8 mouse cellular contexts compared by ENCODE assay signal in the genomic region with DNA sequence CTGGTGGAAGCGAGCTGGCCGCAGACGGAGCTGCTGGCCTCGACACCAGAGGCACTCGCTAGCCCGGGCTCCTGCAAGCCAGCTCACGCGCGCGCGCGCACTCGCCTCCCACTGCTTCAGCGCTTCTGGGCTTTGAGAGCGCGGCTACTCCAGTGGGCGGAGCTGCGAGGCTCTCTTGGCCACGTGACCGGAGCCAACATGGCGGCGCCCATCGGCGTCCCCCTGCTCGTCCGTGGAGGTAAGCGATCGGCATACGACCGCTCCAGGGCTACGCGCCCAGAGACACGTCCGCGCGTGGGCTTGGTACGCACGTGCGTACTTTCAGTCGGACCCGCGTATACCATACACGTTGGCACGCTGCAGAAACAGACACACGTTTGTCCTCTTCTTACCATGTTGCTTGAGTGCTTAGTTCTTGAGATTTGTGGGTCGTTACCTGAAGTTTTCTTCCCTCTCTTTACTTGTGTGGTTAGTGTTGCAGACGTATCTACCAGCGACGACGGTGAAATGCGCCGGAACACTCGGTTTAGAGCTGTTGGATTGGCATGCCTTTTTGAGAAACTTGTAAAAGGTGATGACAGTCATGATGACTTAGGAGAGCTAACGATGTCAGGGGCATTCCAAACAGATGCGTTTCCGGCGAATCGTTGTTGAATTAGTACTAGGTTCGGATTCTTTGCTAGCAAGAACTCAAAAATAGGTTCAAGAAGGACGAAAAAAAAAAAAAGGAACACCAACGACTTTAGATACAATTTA. TPM values are rescaled to one million over a fixed set of nuclear protein-coding genes. Genes with fewer than 3 reads are reported as not detected.
DNase-seq lines count a peak whose midpoint lies in the region; ATAC-seq and TF ChIP-seq lines count a peak whose summit lies in the region.

A gene (plus strand): TSS at position 116 of the 756 bp plus-strand sequence.

- POLR2A ChIA-PET in Patski (lab: Charles Lee) = interaction anchor here (0.7 to 0.9 kb wide), 3 partner anchors 46 to 108 kb away, joined by 3 read pairs; no protein-coding TSS in a partner anchor

- H3K4me2 ChIP-seq in hindbrain, embryonic 13.5 days = peak within 1 kb of the TSS; percentile 77

- ATAC-seq in Patski = peak; percentile 67
- peak; percentile 97 for ATAC-seq in hindbrain, embryonic 13.5 days (ENCODE audit: low FRiP score)

- CTCF ChIA-PET in Patski (lab: Charles Lee) = interaction anchor here (0.6 to 1.3 kb wide), 6 partner anchors 15 to 94 kb away, joined by 3 to 6 read pairs (median 4); a partner anchor contains a TSS

- H3K36me3 ChIP-seq in hindbrain, embryonic 13.5 days = no peaks in the 10 kb centered on the region

- H3K27ac ChIP-seq in hindbrain, embryonic 13.5 days = peak within 1 kb of the TSS; percentile 59; the same call in 1 of the 2 replicates

- in situ Hi-C loops in Patski (cut with MboI; ENCODE audit: low pct_unique_long_range_greater_than_20kb) = loop anchor here (5.0 kb wide), 1 partner anchor 89 kb away; no protein-coding TSS in a partner anchor

- peak within 1 kb of the TSS; percentile 63 for H3K4me3 ChIP-seq in hindbrain, embryonic 13.5 days

- peak; percentile 35 for DNase-seq in Patski (ENCODE audit: low read depth, low spot score)
- peak; percentile 98 for DNase-seq in cerebellum, postnatal 14 days
- DNase-seq in frontal cortex, postnatal 14 days (ENCODE audit: low spot score in 2 of 2) = peak; percentile 87 to 92
- DNase-seq in layer of hippocampus, postnatal 25 days (ENCODE audit: extremely low spot score in 1 of 2, low spot score in 1 of 2) = peak; percentile 88
- DNase-seq in lung, postnatal 25 days (ENCODE audit: low spot score) = peak; percentile 93
- peak; percentile 97 for DNase-seq in retina, embryonic 14.5 days (ENCODE audit: low spot score)
- DNase-seq in thymus, postnatal 4 days = peak; percentile 95

- no peaks in the 10 kb centered on the region for H3K9me3 ChIP-seq in hindbrain, embryonic 13.5 days

- no peak for TF ChIP-seq CTCF in Patski (IDR thresholded peaks at IDR 0.05)

- H3K27me3 ChIP-seq in Patski = no peaks in the 10 kb centered on the region
- peaks cover 18% of the 10 kb centered on the region for H3K27me3 ChIP-seq in hindbrain, embryonic 13.5 days

- peak within 1 kb of the TSS; percentile 70 for H3K9ac ChIP-seq in hindbrain, embryonic 13.5 days

- peaks cover 3% of the 10 kb centered on the region; the same call in 1 of the 2 replicates for H3K4me1 ChIP-seq in hindbrain, embryonic 13.5 days (replicated peaks)

- WGBS in hindbrain, embryonic 13.5 days = under 1% methylated on average over 61 of the region's 61 CpGs

RNA-seq across cellular contexts. Expression of the gene that starts here (rescaled TPM):
- 39.8 TPM for polyA plus RNA-seq in Patski (2021)
- 33.4 and 33.7 TPM in 2 replicates for polyA plus RNA-seq in hindbrain, embryonic 13.5 days (2015; fragmentation: Nextera tagmentation; extraction: Ambion mirVana)
- 10 to 100 TPM; 18.1 to 26.8 TPM for total RNA-seq in layer of hippocampus, postnatal 25 days (2021)

Comparison
In these comparisons a context has a peak if more than half of its experiments do, and no peak if none do; other contexts are left out.
1. Peak in every context shown above with its lines: DNase-seq, ATAC-seq, H3K4me3 ChIP-seq and H3K27ac ChIP-seq.
2. DNase-seq: peak in every context shown above with its lines; median percentile 98 in cerebellum, postnatal 14 days; 97 in retina, embryonic 14.5 days; 95 in thymus, postnatal 4 days; 93 in lung, postnatal 25 days; 90 in frontal cortex, postnatal 14 days; 88 in layer of hippocampus, postnatal 25 days; 35 in Patski.